Mouse (Mus musculus): Measurements from ENCODE around the gene Il13. TPM values are rescaled to one million over a fixed set of nuclear protein-coding genes. Genes with fewer than 3 reads are reported as not detected.

Il13 gene
- polyA plus RNA-seq, 1 experiment from 2014 or later, result not detected

DNA sequence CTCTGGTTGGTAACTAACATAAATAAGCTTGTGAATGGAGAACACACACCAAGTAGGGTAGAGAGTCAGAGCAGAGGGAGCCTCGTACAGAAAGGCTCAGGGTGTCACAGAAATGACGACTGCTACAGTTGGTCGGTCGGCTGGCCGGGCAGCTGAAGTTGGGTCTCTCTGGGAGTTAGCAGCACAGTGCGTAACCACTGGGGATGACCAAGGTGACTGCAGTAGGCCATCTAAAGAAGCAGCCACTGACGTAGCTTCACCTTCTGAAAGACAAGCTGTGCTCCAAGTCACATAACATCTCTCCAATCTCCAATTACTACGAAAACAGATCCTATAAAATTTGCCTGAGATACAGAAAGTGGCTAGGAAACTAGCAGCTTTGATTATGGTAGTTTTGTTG, 22.9 kb upstream of the Il13 start:
- peaks cover 8% of the 10 kb centered on the region; the same call in 1 of the 2 replicates for H3K36me3 ChIP-seq (ENCODE audit: control insufficient read depth, insufficient read depth, low read length)
- WGBS, result 89% methylated on average over 8 of the region's 8 CpGs

DNA sequence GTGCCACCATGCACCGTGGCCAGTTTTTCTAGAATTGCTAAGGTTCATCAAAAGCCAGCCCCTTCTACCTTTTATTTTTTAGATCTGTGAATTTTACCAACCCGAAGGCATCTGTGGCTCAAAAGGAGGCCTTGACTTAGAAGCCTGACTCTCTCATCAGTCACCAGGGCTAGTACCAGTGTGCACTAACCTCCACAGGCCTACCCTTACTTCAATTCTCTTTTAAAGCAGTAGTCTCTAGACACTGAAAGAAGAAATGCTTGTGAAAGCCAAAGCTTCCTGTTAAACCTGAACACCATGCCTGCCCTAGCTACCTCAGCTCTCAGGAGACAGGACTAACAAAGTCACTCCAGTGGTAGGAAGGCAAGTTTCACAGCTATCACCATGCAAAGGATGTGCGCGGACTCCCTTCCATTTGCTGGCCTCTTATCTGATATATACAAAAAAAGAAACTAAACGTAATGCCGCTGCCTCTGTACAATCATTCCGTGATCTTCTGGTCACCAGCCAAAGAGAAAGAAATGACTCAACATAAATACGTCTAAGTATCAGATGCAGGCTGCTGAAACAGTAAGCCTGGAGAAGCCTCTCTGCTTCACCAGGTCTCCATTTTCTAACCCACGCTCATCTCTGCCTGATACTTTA, 22.2 kb upstream of the Il13 start:
- ATAC-seq, result no peak
- Histone ChIP-seq H3K4me3 (ENCODE audit: low read length) (no peak overlapping the region), H3K9ac (ENCODE audit: low read depth, low read length) (no peak overlapping the region), H3K27ac (ENCODE audit: low read length) (no peak overlapping the region), H3K4me1 (ENCODE audit: control insufficient read depth, insufficient read depth, low read length) (no peaks in the 10 kb centered on the region), H3K36me3 (ENCODE audit: control insufficient read depth, insufficient read depth, low read length) (peaks cover 12% of the 10 kb centered on the region; the same call in 1 of the 2 replicates), H3K27me3 (replicated peaks; ENCODE audit: control insufficient read depth, insufficient read depth, low read length) (no peaks in the 10 kb centered on the region), H3K4me2 (ENCODE audit: low read depth, low read length) (no peak overlapping the region), H3K9me3 (ENCODE audit: control insufficient read depth, low read length) (no peaks in the 10 kb centered on the region)
- WGBS, result 75% methylated on average over 9 of the region's 9 CpGs

More for the DNA sequence above, 22.9 kb upstream of the Il13 start:
- H3K9ac ChIP-seq (ENCODE audit: low read depth, low read length), result no peak overlapping the region
- no peak overlapping the region for H3K27ac ChIP-seq (ENCODE audit: low read length)
- no peaks in the 10 kb centered on the region for H3K9me3 ChIP-seq (ENCODE audit: control insufficient read depth, low read length)
- no peak for ATAC-seq
- no peak overlapping the region for H3K4me2 ChIP-seq (ENCODE audit: low read depth, low read length)
- no peaks in the 10 kb centered on the region for H3K4me1 ChIP-seq (ENCODE audit: control insufficient read depth, insufficient read depth, low read length)
- no peaks in the 10 kb centered on the region for H3K27me3 ChIP-seq (replicated peaks; ENCODE audit: control insufficient read depth, insufficient read depth, low read length)
- no peak overlapping the region for H3K4me3 ChIP-seq (ENCODE audit: low read length)

- Histone ChIP-seq H3K9ac (ENCODE audit: low read depth, low read length) (no peak overlapping the region), H3K27me3 (replicated peaks; ENCODE audit: control insufficient read depth, insufficient read depth, low read length) (no peaks in the 10 kb centered on the region), H3K36me3 (ENCODE audit: control insufficient read depth, insufficient read depth, low read length) (peaks cover 13% of the 10 kb centered on the region), H3K27ac (ENCODE audit: low read length) (no peak overlapping the region), H3K4me1 (ENCODE audit: control insufficient read depth, insufficient read depth, low read length) (no peaks in the 10 kb centered on the region), H3K4me2 (ENCODE audit: low read depth, low read length) (no peak overlapping the region), H3K4me3 (ENCODE audit: low read length) (no peak overlapping the region), H3K9me3 (ENCODE audit: control insufficient read depth, low read length) (no peaks in the 10 kb centered on the region)
- WGBS, result 82% methylated on average over 5 of the region's 5 CpGs
- ATAC-seq, result no peak
Measured at GRCm38 (mm10) chr11:53655043-53655442, 20.5 kb upstream of the Il13 start.

DNA sequence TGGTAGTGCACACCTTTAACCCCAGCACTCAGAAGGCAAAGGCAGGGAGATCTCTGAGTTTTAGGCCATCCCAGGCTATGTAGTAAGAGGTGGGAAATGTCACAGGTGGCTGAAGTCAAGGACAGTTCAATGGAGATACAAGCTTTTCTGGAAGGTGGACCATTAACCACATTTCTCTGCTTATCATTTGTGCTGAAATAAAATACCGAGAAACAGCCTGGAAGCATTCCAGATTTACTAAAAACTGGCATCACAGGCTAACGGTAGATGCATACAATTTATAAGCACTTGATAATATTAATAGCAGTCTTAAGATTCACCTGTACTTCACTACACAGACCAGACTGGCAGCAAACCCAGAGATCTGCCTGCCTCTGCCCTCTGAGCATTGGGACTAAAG, 17.9 kb upstream of the Il13 start:
- Histone ChIP-seq H3K4me1 (ENCODE audit: control insufficient read depth, insufficient read depth, low read length) (no peaks in the 10 kb centered on the region), H3K36me3 (ENCODE audit: control insufficient read depth, insufficient read depth, low read length) (peaks cover 21% of the 10 kb centered on the region), H3K9me3 (ENCODE audit: control insufficient read depth, low read length) (no peaks in the 10 kb centered on the region), H3K4me3 (ENCODE audit: low read length) (no peak overlapping the region), H3K9ac (ENCODE audit: low read depth, low read length) (no peak overlapping the region), H3K27ac (ENCODE audit: low read length) (no peak overlapping the region), H3K27me3 (replicated peaks; ENCODE audit: control insufficient read depth, insufficient read depth, low read length) (no peaks in the 10 kb centered on the region), H3K4me2 (ENCODE audit: low read depth, low read length) (no peak overlapping the region)
- 84% methylated on average over 2 of the region's 2 CpGs for WGBS
- no peak for ATAC-seq

- peaks cover 21% of the 10 kb centered on the region for H3K36me3 ChIP-seq (ENCODE audit: control insufficient read depth, insufficient read depth, low read length)
- H3K4me2 ChIP-seq (ENCODE audit: low read depth, low read length), result no peak overlapping the region
- H3K27ac ChIP-seq (ENCODE audit: low read length), result no peak overlapping the region
- H3K27me3 ChIP-seq (replicated peaks; ENCODE audit: control insufficient read depth, insufficient read depth, low read length), result no peaks in the 10 kb centered on the region
- no peak overlapping the region for H3K9ac ChIP-seq (ENCODE audit: low read depth, low read length)
- H3K4me1 ChIP-seq (ENCODE audit: control insufficient read depth, insufficient read depth, low read length), result no peaks in the 10 kb centered on the region
- H3K4me3 ChIP-seq (ENCODE audit: low read length), result no peak overlapping the region
- 88% methylated on average over 4 of the region's 4 CpGs for whole genome bisulfite sequencing
- no peak for ATAC-seq
- no peaks in the 10 kb centered on the region for H3K9me3 ChIP-seq (ENCODE audit: control insufficient read depth, low read length)
Measured at GRCm38 (mm10) chr11:53651441-53651840, 16.9 kb upstream of the Il13 start.

DNA sequence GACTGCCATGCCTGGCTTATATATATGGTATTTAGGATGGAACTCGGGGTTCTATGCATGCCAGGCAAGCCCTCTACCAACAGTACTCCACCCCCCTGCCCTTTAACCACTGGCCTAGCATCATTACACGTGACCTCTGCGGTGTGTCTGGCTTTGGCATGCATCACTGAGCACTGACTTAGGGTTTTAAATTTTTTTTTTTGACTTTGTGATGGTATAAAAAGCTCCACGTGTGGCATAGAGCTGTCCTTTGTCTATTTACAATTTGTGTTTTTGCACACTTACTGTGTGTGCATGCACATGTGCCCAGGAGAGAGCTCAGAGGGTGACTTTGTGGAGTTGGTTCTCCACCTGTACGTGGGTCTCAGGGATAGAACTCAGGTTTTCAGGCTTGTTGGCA, 9.5 kb upstream of the Il13 start:
- Histone ChIP-seq H3K9ac (ENCODE audit: low read depth, low read length) (no peak overlapping the region), H3K4me2 (ENCODE audit: low read depth, low read length) (no peak overlapping the region), H3K9me3 (ENCODE audit: control insufficient read depth, low read length) (no peaks in the 10 kb centered on the region), H3K27me3 (replicated peaks; ENCODE audit: control insufficient read depth, insufficient read depth, low read length) (no peaks in the 10 kb centered on the region), H3K36me3 (ENCODE audit: control insufficient read depth, insufficient read depth, low read length) (peaks cover 2% of the 10 kb centered on the region; the same call in 1 of the 2 replicates), H3K27ac (ENCODE audit: low read length) (no peak overlapping the region), H3K4me1 (ENCODE audit: control insufficient read depth, insufficient read depth, low read length) (no peaks in the 10 kb centered on the region), H3K4me3 (ENCODE audit: low read length) (no peak overlapping the region)
- ATAC-seq, result no peak
- 76% methylated on average over 5 of the region's 5 CpGs for WGBS

DNA sequence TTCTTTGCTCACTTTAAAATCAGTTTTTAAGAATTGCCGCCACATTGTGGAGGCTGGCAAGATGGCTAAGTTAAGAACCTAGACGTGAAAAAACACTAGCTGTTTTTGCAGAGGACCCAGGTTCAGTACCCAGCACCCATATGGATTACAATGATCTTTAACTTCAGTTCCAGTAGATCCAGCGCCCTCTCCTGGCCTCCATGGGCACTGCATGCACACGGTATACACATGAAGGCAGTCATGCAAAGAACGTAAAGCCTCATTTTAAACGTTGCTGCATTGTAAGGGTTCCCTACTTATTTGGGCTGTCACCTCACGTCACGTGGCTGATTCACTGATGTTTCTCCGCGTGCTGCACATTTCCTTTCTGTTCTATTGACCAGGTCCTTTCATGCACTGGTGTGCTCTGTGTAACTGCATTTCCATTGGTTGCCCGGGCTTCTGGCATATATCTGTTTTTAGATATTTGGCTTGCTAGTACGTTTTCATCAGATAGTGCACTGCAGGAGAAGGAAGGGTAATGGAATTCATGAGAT, 8.3 kb upstream of the Il13 start:
- WGBS, result 75% methylated on average over 12 of the region's 12 CpGs
- Histone ChIP-seq H3K9ac (ENCODE audit: low read depth, low read length) (no peak overlapping the region), H3K27me3 (replicated peaks; ENCODE audit: control insufficient read depth, insufficient read depth, low read length) (no peaks in the 10 kb centered on the region), H3K9me3 (ENCODE audit: control insufficient read depth, low read length) (no peaks in the 10 kb centered on the region), H3K27ac (ENCODE audit: low read length) (no peak overlapping the region), H3K4me1 (ENCODE audit: control insufficient read depth, insufficient read depth, low read length) (no peaks in the 10 kb centered on the region), H3K4me2 (ENCODE audit: low read depth, low read length) (no peak overlapping the region), H3K4me3 (ENCODE audit: low read length) (no peak overlapping the region), H3K36me3 (ENCODE audit: control insufficient read depth, insufficient read depth, low read length) (no peaks in the 10 kb centered on the region)
- no peak for ATAC-seq

DNA sequence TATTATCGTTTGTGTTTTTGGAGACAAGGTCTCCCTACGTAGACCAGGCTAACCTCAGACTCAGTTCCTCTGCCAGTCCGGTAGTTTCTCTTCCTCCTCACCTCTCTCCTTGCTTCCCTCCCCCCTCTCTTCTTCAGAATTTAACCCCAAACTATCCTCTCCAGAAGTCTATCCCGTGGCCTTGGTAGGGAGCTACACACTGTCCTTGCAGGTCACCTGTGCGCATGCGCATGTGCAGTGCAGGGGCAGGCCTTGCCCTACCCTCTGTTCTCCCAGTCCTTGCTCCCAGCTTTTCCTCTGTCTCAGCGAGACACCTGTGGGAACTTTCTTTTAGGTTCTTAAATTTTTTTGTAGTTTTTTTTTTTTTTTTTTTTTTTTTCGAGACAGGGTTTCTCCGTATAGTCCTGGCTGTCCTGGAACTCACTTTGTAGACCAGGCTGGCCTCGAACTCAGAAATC, 3.3 kb upstream of the Il13 start:
- no peaks in the 10 kb centered on the region for H3K36me3 ChIP-seq (ENCODE audit: control insufficient read depth, insufficient read depth, low read length)
- no peak overlapping the region for H3K27ac ChIP-seq (ENCODE audit: low read length)
- no peak overlapping the region for H3K4me2 ChIP-seq (ENCODE audit: low read depth, low read length)
- no peak for ATAC-seq
- H3K4me1 ChIP-seq (ENCODE audit: control insufficient read depth, insufficient read depth, low read length), result peaks cover 8% of the 10 kb centered on the region
- WGBS, result 79% methylated on average over 10 of the region's 10 CpGs
- H3K27me3 ChIP-seq (replicated peaks; ENCODE audit: control insufficient read depth, insufficient read depth, low read length), result peaks cover 18% of the 10 kb centered on the region; the same call in 1 of the 2 replicates
- H3K9me3 ChIP-seq (ENCODE audit: control insufficient read depth, low read length), result no peaks in the 10 kb centered on the region
- no peak overlapping the region for H3K4me3 ChIP-seq (ENCODE audit: low read length)
- no peak overlapping the region for H3K9ac ChIP-seq (ENCODE audit: low read depth, low read length)

- Histone ChIP-seq H3K9ac (ENCODE audit: low read depth, low read length) (no peak overlapping the region), H3K27me3 (replicated peaks; ENCODE audit: control insufficient read depth, insufficient read depth, low read length) (peaks cover 18% of the 10 kb centered on the region; the same call in 1 of the 2 replicates), H3K27ac (ENCODE audit: low read length) (no peak overlapping the region), H3K4me2 (ENCODE audit: low read depth, low read length) (no peak overlapping the region), H3K4me3 (ENCODE audit: low read length) (no peak overlapping the region), H3K9me3 (ENCODE audit: control insufficient read depth, low read length) (no peaks in the 10 kb centered on the region), H3K36me3 (ENCODE audit: control insufficient read depth, insufficient read depth, low read length) (no peaks in the 10 kb centered on the region), H3K4me1 (ENCODE audit: control insufficient read depth, insufficient read depth, low read length) (peaks cover 8% of the 10 kb centered on the region)
- no peak for ATAC-seq
- WGBS, result 24% methylated on average over 21 of the region's 21 CpGs
Measured at GRCm38 (mm10) chr11:53637046-53637802, 2.7 kb upstream of the Il13 start.

Data from intestine, embryonic 16.5 days (tissue).